Mouse (Mus musculus): ENCODE measurements around the gene G530012D18Rik. TPM values are rescaled to one million over a fixed set of nuclear protein-coding genes. Genes with fewer than 3 reads are reported as not detected.

Gene G530012D18Rik
- polyA plus RNA-seq, 1 experiment from 2014 or later: not detected

Other genes starting within 250 kb of the G530012D18Rik start
- 1.4 and 2.3 TPM in 2 replicates for gene Sp110, start 23.1 kb downstream of the G530012D18Rik start, polyA plus RNA-seq (2014; fragmentation: Nextera tagmentation; extraction: Ambion mirVana)
- 1.3 and 2.0 TPM in 2 replicates for gene Sp140, start 24.7 kb downstream of the G530012D18Rik start, polyA plus RNA-seq (2014; fragmentation: Nextera tagmentation; extraction: Ambion mirVana)
- gene Sp100, start 74.3 kb downstream of the G530012D18Rik start, polyA plus RNA-seq (2014; fragmentation: Nextera tagmentation; extraction: Ambion mirVana): 2.2 and 2.4 TPM in 2 replicates
- 1.7 and 2.5 TPM in 2 replicates for gene A630001G21Rik, start 203.0 kb downstream of the G530012D18Rik start, polyA plus RNA-seq (2014; fragmentation: Nextera tagmentation; extraction: Ambion mirVana)
- 45.1 and 45.2 TPM in 2 replicates for gene Cab39, start 217.8 kb downstream of the G530012D18Rik start, polyA plus RNA-seq (2014; fragmentation: Nextera tagmentation; extraction: Ambion mirVana)

Data from embryonic facial prominence, embryonic 14.5 days (tissue).